Mouse (Mus musculus) 416B (cell line): Measurements from ENCODE around the gene Hoxa5.

Experiments
- DNase-seq: peaks from one replicate; pipeline ENCODE4 v3.0.0; 2011; ENCODE audit warnings: low read depth

Gene Hoxa5

GRCm38 (mm10) chr6:52226569-52227257 lies 22.3 kb upstream of the Hoxa5 start:
- DNase-seq, result no peak

GRCm38 (mm10) chr6:52225612-52226568 lies 21.5 kb upstream of the Hoxa5 start:
- DNase-seq, result no peak

- DNase-seq, result no peak
These were observed 20.7 kb upstream of the Hoxa5 start for GRCm38 (mm10) chr6:52224895-52225611.

- DNase-seq, result no peak
These were observed 19.8 kb upstream of the Hoxa5 start for GRCm38 (mm10) chr6:52223939-52224760.

- DNase-seq, result no peak
These were observed 18.3 kb upstream of the Hoxa5 start for GRCm38 (mm10) chr6:52222729-52223128.

GRCm38 (mm10) chr6:52221993-52222685 lies 17.8 kb upstream of the Hoxa5 start:
- no peak for DNase-seq

- peak; percentile 86 for DNase-seq
These were observed 17.1 kb upstream of the Hoxa5 start, which contains the start of gene Hoxa7 for GRCm38 (mm10) chr6:52221337-52221992. Gene Hoxa7, minus strand, starts transcription at chr6:52221854.

GRCm38 (mm10) chr6:52220865-52221310 lies 16.5 kb upstream of the Hoxa5 start:
- DNase-seq, result no peak

GRCm38 (mm10) chr6:52220003-52220864 lies 15.8 kb upstream of the Hoxa5 start:
- no peak for DNase-seq

GRCm38 (mm10) chr6:52219234-52219942 lies 15.0 kb upstream of the Hoxa5 start:
- DNase-seq, result no peak

- DNase-seq, result no peak
These were observed 14.3 kb upstream of the Hoxa5 start for GRCm38 (mm10) chr6:52218643-52219215.

GRCm38 (mm10) chr6:52217895-52218642 lies 13.7 kb upstream of the Hoxa5 start:
- no peak for DNase-seq

GRCm38 (mm10) chr6:52217459-52217768 lies 13.0 kb upstream of the Hoxa5 start:
- DNase-seq, result no peak

- no peak for DNase-seq
These were observed 12.5 kb upstream of the Hoxa5 start for GRCm38 (mm10) chr6:52216691-52217458.

GRCm38 (mm10) chr6:52215771-52216535 lies 11.6 kb upstream of the Hoxa5 start:
- DNase-seq, result no peak

- DNase-seq, result no peak
These were observed 10.7 kb upstream of the Hoxa5 start for GRCm38 (mm10) chr6:52215070-52215469.
